Mouse (Mus musculus) midbrain, embryonic 16.5 days (tissue): ENCODE measurements around the gene Nsmce4a. TPM values are rescaled to one million over a fixed set of nuclear protein-coding genes. Genes with fewer than 3 reads are reported as not detected.

ENCODE experiments used
- ATAC-seq: fragments of 200-750 bp; cut with Nextera tagmentation; 2 replicates; pipeline ENCODE4 v1.8.0; 2017; ENCODE audit warnings: moderate TSS enrichment
- H3K27ac ChIP-seq: fragments of 300-500 bp; sonication (generic); 2 replicates; pipeline ENCODE4 v1.5.1; 2014; ENCODE audit warnings: mild to moderate bottlenecking, low read length, mixed read lengths
- H3K27me3 ChIP-seq: fragments of 300-500 bp; sonication (generic); 2 replicates; pipeline ENCODE4 v1.6.1; 2014; ENCODE audit warnings: low read depth, low read length, mixed read lengths; ENCODE audit not compliant: control insufficient read depth, insufficient read depth
- H3K36me3 ChIP-seq: fragments of 300-500 bp; sonication (generic); 2 replicates; pipeline ENCODE4 v1.6.1; 2014; ENCODE audit warnings: mild to moderate bottlenecking, low read length, moderate library complexity, mixed read lengths; ENCODE audit not compliant: control insufficient read depth, insufficient read depth
- H3K4me1 ChIP-seq: fragments of 300-500 bp; sonication (generic); 2 replicates; pipeline ENCODE4 v1.6.1; 2014; ENCODE audit warnings: mild to moderate bottlenecking, low read length, mixed read lengths; ENCODE audit not compliant: control insufficient read depth, insufficient read depth
- H3K4me2 ChIP-seq: fragments of 300-500 bp; sonication (generic); 2 replicates; pipeline ENCODE4 v1.6.1; 2014; ENCODE audit warnings: mild to moderate bottlenecking, low read length, mixed read lengths
- H3K4me3 ChIP-seq: fragments of 300-500 bp; sonication (generic); 2 replicates; pipeline ENCODE4 v1.5.1; 2014; ENCODE audit warnings: low read depth, mild to moderate bottlenecking, low read length, moderate library complexity, mixed read lengths
- H3K9ac ChIP-seq: fragments of 300-500 bp; sonication (generic); 2 replicates; pipeline ENCODE4 v1.6.1; 2014; ENCODE audit warnings: low read depth, low read length, mixed read lengths
- H3K9me3 ChIP-seq: fragments of 300-500 bp; sonication (generic); replicated peaks from 2 replicates; pipeline ENCODE4 v1.6.1; 2014; ENCODE audit warnings: mild to moderate bottlenecking, low read length, mixed read lengths; ENCODE audit not compliant: control insufficient read depth, poor library complexity, severe bottlenecking
- WGBS: fragments of 180-500 bp; shearing (Covaris S2); extraction: QIAGEN DNeasy Blood & Tissue Kit; methylation state at CpG from one replicate; pipeline ENCODE4 v1.1.7; 2014; 5-methylcytosine and 5-hydroxymethylcytosine counted together
- polyA plus RNA-seq: library from polyadenylated mRNA; unstranded; fragments of >200 nt; fragmentation: Nextera tagmentation; extraction: Ambion mirVana; gene quantifications from 2 replicates; pipeline ENCODE4 v1.2.1, GENCODE M21; 2015

Nsmce4a gene
- polyA plus RNA-seq, 1 experiment from 2014 or later = 70.3 TPM

- no peaks in the 10 kb centered on the region for H3K9me3 ChIP-seq
- H3K4me1 ChIP-seq = peaks cover 25% of the 10 kb centered on the region
- no peak for ATAC-seq
- peak overlapping the region; percentile 99 for H3K9ac ChIP-seq
- 41% methylated on average over 26 of the region's 26 CpGs for WGBS
- peak overlapping the region; percentile 89 for H3K4me3 ChIP-seq
- no peaks in the 10 kb centered on the region for H3K36me3 ChIP-seq
- H3K4me2 ChIP-seq = peak overlapping the region; percentile 88
- H3K27me3 ChIP-seq = no peaks in the 10 kb centered on the region
- peak overlapping the region; percentile 99 for H3K27ac ChIP-seq
Measured at GRCm38 (mm10) chr7:130518213-130519095, 54.5 kb downstream of the Nsmce4a start.

- ATAC-seq = no peak
- 97% methylated on average over 5 of the region's 5 CpGs for WGBS
- H3K27me3 ChIP-seq = no peaks in the 10 kb centered on the region
- H3K27ac ChIP-seq = no peak overlapping the region
- H3K4me2 ChIP-seq = no peak overlapping the region
- H3K9me3 ChIP-seq = no peaks in the 10 kb centered on the region
- no peaks in the 10 kb centered on the region for H3K4me1 ChIP-seq
- no peak overlapping the region for H3K4me3 ChIP-seq
- H3K9ac ChIP-seq = no peak overlapping the region
- H3K36me3 ChIP-seq = peaks cover 13% of the 10 kb centered on the region
Measured at GRCm38 (mm10) chr7:130510243-130510642, 62.7 kb downstream of the Nsmce4a start.

GRCm38 (mm10) chr7:130503006-130503405 lies 69.9 kb downstream of the Nsmce4a start:
- H3K4me1 ChIP-seq = no peaks in the 10 kb centered on the region
- H3K27ac ChIP-seq = no peak overlapping the region
- no peak for ATAC-seq
- no peaks in the 10 kb centered on the region for H3K9me3 ChIP-seq
- H3K9ac ChIP-seq = no peak overlapping the region
- 93% methylated on average over 5 of the region's 5 CpGs for WGBS
- H3K36me3 ChIP-seq = peaks cover 17% of the 10 kb centered on the region
- no peak overlapping the region for H3K4me2 ChIP-seq
- no peak overlapping the region for H3K4me3 ChIP-seq
- no peaks in the 10 kb centered on the region for H3K27me3 ChIP-seq

GRCm38 (mm10) chr7:130501499-130501898 lies 71.4 kb downstream of the Nsmce4a start:
- Histone ChIP-seq H3K36me3 (peaks cover 12% of the 10 kb centered on the region), H3K4me2 (no peak overlapping the region), H3K27me3 (no peaks in the 10 kb centered on the region), H3K4me1 (no peaks in the 10 kb centered on the region), H3K4me3 (no peak overlapping the region), H3K27ac (no peak overlapping the region), H3K9ac (no peak overlapping the region), H3K9me3 (no peaks in the 10 kb centered on the region)
- WGBS = 93% methylated on average over 1 of the region's 1 CpGs
- no peak for ATAC-seq

GRCm38 (mm10) chr7:130493346-130493745 lies 79.6 kb downstream of the Nsmce4a start:
- H3K9me3 ChIP-seq = no peaks in the 10 kb centered on the region
- no peaks in the 10 kb centered on the region for H3K27me3 ChIP-seq
- no peaks in the 10 kb centered on the region for H3K4me1 ChIP-seq
- H3K27ac ChIP-seq = no peak overlapping the region
- peaks cover 3% of the 10 kb centered on the region; the same call in 1 of the 2 replicates for H3K36me3 ChIP-seq
- no peak overlapping the region for H3K4me3 ChIP-seq
- WGBS = 88% methylated on average over 3 of the region's 3 CpGs
- no peak for ATAC-seq
- H3K4me2 ChIP-seq = no peak overlapping the region
- no peak overlapping the region for H3K9ac ChIP-seq

GRCm38 (mm10) chr7:130492026-130492425 lies 80.9 kb downstream of the Nsmce4a start:
- Histone ChIP-seq H3K4me1 (no peaks in the 10 kb centered on the region), H3K9me3 (no peaks in the 10 kb centered on the region), H3K4me2 (no peak overlapping the region), H3K36me3 (peaks cover 4% of the 10 kb centered on the region), H3K4me3 (no peak overlapping the region), H3K27ac (no peak overlapping the region), H3K9ac (no peak overlapping the region), H3K27me3 (no peaks in the 10 kb centered on the region)
- ATAC-seq = no peak

Other genes with a start within 250 kb of the Nsmce4a start
- 117 and 120 TPM in 2 replicates for gene Ate1, start 52.7 kb downstream of the Nsmce4a start, polyA plus RNA-seq
- 61.1 and 66.3 TPM in 2 replicates for gene Tacc2, start 4.3 kb upstream of the Nsmce4a start, polyA plus RNA-seq
- 0.31 TPM in 1 of 2 replicates, not detected in the other for gene Btbd16, start 201.0 kb upstream of the Nsmce4a start, polyA plus RNA-seq